Mouse (Mus musculus) heart, adult 9 months (tissue): ENCODE results near the gene Tars2.

Experiments
- DNase-seq, 2 experiments: peaks; one replicate each; pipeline ENCODE4 v3.0.0; 2022; ENCODE audit warnings: low spot score in 2 of 2

Tars2 gene

GRCm38 (mm10) chr3:95734092-95734702 is 25.8 kb downstream of the Tars2 start:
- peak; percentile 39 to 70 for DNase-seq

GRCm38 (mm10) chr3:95732744-95733521 is 27.1 kb downstream of the Tars2 start:
- peak; percentile 66 to 69 for DNase-seq

DNA sequence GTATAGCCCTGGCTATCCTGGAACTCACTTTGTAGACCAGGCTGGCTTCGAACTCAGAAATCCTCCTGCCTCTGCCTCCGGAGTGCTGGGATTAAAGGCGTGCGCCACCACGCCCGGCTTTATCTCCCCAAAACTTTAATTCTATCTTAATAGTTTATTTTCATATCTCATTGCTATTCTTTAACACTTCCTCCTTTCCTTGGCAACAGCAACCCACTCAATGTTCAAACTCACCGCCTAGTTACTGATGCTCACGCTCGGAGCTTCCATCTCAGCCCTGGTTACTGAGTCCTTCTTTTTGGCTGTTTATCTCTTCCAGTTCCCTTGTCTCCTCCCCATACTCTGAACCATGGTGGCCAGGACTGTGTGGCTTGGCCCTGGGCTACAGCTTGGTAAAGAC is 27.7 kb downstream of the Tars2 start:
- no peak for DNase-seq

DNA sequence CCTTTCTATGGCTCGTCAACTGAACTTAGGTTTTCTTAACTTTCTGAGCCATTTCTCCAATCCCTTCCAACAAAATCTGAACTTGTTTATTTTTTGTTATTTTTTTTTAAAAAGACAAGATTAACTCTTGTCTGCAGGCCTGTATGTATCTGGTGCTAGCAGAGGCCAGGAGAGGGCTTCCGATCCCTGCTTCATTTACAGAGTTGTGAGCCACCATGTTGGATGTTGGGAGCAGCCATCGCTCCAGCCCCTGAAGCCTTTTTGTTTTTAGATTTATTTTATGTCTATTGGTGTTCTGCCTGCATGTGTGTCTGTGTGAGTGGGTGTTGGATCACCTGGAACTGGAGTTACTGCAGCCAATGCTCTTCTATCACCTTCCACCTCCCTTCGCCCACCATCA is 28.2 kb downstream of the Tars2 start:
- DNase-seq: no peak

DNA sequence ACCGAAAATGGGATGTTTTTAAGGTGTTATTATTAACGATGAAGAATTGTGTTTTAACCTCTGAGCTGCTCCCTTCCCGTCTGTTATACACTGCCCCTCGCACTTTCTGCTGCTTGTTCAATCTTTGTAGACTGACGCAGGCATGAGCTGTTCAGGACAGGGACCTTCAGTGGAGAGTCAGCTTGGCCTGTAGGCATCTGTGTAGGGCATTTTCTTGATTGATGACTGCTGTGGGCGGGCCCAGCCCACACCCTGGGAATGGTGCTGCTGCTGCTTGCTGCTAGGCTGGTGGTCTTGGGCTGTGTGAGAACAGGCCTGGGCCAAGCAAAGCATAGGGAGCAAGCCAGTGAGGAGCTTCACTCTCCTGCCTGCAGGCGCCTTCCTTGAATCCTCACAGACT is 29.6 kb downstream of the Tars2 start:
- no peak for DNase-seq

GRCm38 (mm10) chr3:95728906-95729305 is 31.1 kb downstream of the Tars2 start:
- no peak for DNase-seq

GRCm38 (mm10) chr3:95726696-95727358 is 33.2 kb downstream of the Tars2 start:
- no peak for DNase-seq

DNA sequence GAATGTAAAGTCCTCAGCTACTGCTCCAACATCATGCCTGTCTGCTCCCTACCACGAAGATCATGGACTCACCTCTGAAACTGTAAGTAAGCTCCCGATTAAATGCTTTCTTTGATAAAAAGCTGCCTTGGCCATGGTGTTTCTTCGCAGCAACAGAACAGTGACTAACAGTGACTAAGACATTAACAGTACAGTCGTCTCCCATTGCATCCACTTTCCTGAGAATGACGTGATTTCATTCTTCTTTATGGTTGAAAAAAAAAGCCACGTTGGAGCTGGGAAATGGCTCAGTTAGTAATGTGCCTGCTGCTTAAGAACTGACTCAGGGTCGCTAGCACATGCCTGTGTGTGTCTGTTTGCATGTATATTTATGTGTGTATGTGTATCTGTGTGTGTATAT is 34.1 kb downstream of the Tars2 start:
- DNase-seq: no peak

- DNase-seq: no peak
These were observed 37.6 kb downstream of the Tars2 start for GRCm38 (mm10) chr3:95722386-95722785.

DNA sequence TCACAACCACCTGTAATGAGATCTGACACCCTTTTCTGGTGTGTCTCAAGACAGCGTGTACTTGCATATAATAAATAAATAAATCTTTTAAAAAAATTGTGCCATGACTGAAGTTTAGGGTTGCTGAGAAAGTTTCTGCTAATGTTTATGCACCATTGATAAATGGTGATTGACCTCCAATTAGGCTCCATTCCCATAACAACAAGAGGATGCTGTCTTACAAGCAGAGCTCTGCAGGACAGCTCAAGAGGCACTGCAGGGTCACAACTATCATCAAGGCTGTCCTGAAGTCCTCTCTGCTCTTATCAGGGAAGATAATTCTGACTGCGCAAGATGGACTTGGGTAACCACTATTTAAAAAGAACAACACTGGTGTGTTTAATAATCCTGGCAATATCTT is 41.9 kb downstream of the Tars2 start:
- no peak for DNase-seq

DNA sequence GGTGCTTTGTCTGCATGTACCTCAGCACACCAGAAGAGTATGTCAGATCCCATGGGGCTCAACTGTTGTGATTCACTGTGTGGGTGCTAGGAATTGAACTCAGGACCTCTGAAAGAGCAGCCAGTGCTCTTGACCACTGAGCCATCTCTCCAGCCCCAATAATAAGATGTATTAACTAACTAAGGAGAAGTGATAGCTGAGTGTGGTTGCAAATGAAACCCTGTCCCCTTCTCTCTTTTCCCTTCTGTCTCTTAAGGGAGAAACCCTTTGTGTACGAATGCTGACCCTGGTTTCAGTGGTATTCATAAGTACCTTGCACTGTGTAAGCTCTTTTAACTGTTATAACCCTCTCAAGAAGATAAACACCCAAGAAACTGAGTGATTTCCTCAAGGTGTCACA is 43.9 kb downstream of the Tars2 start:
- no peak for DNase-seq

DNA sequence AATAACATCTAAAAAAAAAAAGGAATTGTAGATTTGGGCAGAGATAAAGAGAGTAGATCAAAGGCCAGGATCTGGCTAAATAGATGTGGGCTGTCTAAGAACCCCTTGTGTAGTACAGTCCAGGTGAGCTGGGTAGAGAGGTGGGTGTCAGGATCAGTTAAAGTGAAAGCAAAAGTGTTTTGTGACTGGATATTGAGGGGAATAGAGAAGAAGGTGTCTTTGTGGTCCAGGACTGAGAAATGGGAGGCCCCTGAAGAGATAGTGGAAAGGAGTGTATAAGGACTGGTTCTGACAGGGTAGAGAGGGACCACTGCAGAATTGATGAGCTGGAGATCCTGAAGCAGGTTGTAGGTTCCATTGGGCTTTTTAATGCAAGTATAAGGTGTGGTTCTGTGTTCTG is 50.0 kb downstream of the Tars2 start:
- DNase-seq: no peak

DNA sequence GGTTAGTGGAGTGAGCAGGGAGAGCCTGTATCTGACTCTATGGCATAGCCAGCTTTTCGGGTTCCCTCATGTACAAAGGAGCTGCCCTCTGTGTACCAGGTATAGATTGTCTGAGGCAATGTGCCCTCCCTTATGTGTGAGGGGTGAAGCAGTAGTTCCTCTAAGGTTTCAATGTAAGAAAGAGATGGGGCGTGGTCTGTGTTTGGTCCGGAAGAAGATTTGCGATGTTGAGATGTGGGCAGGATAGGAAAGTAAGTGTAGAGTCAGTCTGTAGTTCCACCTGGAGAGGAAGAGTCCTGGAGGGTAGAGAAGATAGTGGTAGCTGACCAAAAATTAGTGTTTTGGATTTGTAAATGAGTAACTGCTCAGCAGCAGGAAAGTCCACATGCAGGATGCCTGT is 51.0 kb downstream of the Tars2 start:
- no peak for DNase-seq

- DNase-seq: no peak
These were observed 52.5 kb downstream of the Tars2 start for GRCm38 (mm10) chr3:95707497-95707896.

GRCm38 (mm10) chr3:95706273-95706672 is 53.7 kb downstream of the Tars2 start:
- no peak for DNase-seq

DNA sequence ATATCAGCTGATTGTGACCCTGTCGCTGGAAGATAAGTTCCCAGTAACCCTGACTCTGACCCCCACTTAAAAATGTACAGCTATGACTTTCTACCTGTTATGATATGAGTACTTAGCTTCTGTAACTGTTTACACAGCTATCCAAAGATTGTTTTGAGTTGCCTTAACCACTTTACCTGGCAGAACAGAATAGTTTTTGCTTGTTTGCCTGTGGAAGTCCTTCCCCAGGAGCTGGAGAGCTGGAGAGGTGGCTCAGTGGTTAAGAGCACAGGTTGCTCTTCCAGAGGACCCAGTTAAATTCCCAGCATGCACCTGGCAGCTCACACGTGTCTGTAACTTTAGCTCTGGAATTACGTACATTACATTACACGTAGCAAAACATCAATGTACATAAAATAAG is 55.4 kb downstream of the Tars2 start:
- no peak for DNase-seq

DNA sequence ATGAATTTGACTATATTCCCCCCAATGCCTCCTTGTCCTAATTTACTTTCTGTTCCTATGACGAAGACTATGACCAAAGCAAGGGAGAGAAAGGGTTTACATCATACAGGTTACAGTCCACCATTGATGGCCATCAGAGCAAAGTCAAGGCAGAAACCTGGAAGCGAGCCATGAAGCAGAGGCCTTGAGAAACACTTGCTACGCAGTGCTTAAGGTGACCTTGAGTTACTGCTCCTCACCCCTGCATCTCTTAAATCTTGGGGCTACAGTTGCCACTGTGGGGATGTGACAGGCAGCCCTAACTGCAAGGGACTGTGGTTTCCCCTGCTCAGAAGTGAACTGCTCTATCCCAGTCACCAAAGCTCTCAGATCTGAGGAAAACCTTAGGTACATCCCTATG is 56.7 kb downstream of the Tars2 start:
- DNase-seq: no peak

DNA sequence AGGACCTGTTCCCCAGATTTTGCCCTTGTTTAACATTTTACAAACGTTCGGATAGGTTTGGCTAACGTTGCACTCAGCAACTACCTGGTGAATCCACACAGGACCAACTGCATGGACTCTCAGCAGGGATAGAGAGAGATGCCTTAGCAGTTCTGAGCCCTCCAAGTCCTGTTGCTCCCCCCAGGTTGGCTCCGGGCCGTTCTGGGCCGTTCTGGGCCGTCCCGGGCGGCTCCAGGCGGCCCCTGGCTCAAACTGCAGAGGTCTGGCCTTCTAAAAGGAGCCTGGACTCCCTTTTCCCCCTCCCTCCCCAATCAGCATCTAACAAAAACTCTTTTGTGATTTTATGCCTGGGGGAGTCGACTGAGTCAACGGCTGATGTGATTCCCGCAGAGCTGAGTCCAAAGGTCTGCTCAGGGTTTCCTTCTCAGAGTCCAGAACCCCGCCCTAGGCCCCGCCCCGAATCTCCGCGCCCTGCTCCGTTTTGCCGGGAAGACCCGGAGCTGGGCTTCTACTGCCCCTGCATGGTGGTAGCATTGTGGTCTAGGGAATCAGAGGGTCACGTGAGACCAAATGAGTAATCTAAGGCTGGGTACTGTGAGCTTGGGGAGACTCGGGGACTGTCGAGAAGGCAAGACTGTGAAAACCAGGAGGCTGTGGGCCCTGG is 58.0 kb downstream of the Tars2 start:
- peak; percentile 85 to 88 for DNase-seq

DNA sequence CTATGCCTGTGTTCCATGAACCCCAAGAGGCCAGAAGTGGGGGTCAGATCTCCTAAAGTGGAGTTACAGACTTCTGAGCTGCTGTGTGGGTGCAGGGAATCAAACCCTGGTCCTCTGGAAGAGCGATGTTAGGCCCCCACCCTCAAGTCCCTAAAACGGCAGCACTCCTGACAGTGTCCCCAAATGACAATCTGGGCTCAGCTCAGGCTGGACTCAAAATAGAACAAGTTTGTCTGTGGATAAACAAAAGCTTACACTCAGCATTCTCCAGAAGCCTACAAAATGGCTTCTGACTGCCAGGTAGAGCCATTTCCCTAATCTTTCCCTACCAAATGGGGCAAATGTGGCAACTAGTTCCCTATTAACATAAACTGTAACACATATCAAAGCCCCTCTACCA is 58.9 kb downstream of the Tars2 start:
- DNase-seq: no peak

GRCm38 (mm10) chr3:95700233-95700681 is 59.7 kb downstream of the Tars2 start:
- no peak for DNase-seq

GRCm38 (mm10) chr3:95698286-95698685 is 61.7 kb downstream of the Tars2 start:
- DNase-seq: no peak

DNA sequence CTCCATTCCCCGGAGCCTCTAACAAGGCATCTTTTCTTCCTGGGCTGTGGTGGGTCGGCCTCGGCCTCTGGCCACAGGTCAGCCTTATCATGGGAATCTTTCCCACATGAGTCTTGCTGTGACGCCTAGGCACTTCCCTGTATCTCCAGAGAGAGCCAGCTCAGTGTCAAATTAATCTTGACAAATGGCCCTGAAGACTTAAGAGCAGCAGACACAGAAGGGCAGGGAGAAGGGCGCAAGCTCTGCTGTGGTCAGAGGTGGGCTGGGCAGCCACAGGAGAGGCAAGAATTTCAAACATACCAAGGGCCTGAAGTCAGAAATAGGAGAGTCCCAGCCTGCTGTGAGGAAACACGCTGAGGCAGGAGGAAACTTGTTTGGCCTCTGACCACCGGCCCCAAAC is 63.6 kb downstream of the Tars2 start:
- no peak for DNase-seq
